In the genomic region with DNA sequence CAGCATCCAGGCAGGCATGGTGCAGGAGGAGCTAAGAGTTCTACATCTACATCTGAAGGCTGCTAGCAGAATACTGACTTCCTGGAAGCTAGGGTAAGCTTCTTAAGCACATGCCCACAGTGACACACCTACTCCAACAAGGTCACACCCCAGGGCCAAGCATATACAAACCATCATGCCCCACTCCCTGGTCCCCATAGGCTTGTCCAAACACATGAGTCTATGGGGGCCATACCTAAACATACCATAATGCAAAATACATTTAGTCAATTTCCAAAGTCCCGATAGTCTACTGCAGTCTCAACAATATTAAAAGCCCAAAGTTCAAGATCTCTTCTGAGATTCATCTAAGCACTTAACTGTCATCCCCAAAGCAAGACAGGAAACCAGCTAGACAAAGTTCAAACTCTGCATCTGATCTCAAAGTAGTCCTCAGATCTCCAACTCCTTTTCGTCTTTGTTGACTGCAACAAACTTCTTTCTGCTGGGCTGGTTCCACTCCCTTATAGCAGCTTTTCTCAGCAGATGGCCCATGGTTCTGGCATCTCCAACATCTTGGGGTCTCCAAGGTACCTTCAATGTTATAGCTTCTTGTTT, we compare ENCODE assay signal across 40 mouse cellular contexts. TPM values are rescaled to one million over a fixed set of nuclear protein-coding genes. Genes with fewer than 3 reads are reported as not detected.
DNase-seq lines count a peak whose midpoint lies in the region; ATAC-seq and TF ChIP-seq lines count a peak whose summit lies in the region.
"Had no signal": no experiment of that assay in that cellular context is flagged by ENCODE, and none has a peak within 500 bp of the region (broad histone marks: within the 10 kb centered on the region; RNA-seq: fewer than 3 reads in every experiment).

No protein-coding gene starts in this region.

- TF ChIP-seq CTCF in spleen, adult 2 months (IDR thresholded peaks at IDR 0.05; ENCODE audit: extremely low read depth, insufficient read depth, insufficient read length, insufficient replicate concordance), result no peak

- H3K9me3 ChIP-seq in kidney, embryonic 15.5 days (replicated peaks), result no peaks in the 10 kb centered on the region
- no peaks in the 10 kb centered on the region for H3K9me3 ChIP-seq in forebrain, embryonic 10.5 days
- H3K9me3 ChIP-seq: embryonic facial prominence, embryonic 13.5 days; G1E; heart, embryonic 13.5 days; limb, embryonic 12.5 days; liver, embryonic 15.5 days; lung, embryonic 15.5 days; neural tube, embryonic 13.5 days had no signal

- H3K36me3 ChIP-seq in spleen, adult 2 months (ENCODE audit: control insufficient read depth, insufficient read depth, low read length), result no peaks in the 10 kb centered on the region
- no peaks in the 10 kb centered on the region for H3K36me3 ChIP-seq in kidney, embryonic 15.5 days
- H3K36me3 ChIP-seq in forebrain, embryonic 10.5 days (replicated peaks), result no peaks in the 10 kb centered on the region
- H3K36me3 ChIP-seq: embryonic facial prominence, embryonic 13.5 days; G1E; heart, embryonic 13.5 days; limb, embryonic 12.5 days; liver, embryonic 15.5 days; lung, embryonic 15.5 days; neural tube, embryonic 13.5 days had no signal

- 82% methylated on average over 2 of the region's 2 CpGs for WGBS in spleen, adult 2 months
- WGBS in kidney, embryonic 15.5 days, result 93% methylated on average over 2 of the region's 2 CpGs
- 92% methylated on average over 2 of the region's 2 CpGs for WGBS in forebrain, embryonic 10.5 days

- ATAC-seq in inflammation-experienced regulatory T-cells, adult 6 months, result peak; percentile 81
- ATAC-seq in kidney, embryonic 15.5 days (replicated peaks; ENCODE audit: low FRiP score), result no peak
- ATAC-seq: forebrain, postnatal 0 days; hindbrain, postnatal 0 days; intestine, postnatal 0 days; midbrain, embryonic 16.5 days had no signal

- H3K4me2 ChIP-seq in kidney, embryonic 15.5 days, result no peak overlapping the region
- H3K4me2 ChIP-seq: embryonic facial prominence, embryonic 13.5 days; heart, embryonic 13.5 days; limb, embryonic 12.5 days; liver, embryonic 15.5 days; lung, embryonic 15.5 days; midbrain, embryonic 11.5 days; neural tube, embryonic 13.5 days had no signal

- no peak for DNase-seq in spleen, adult 2 months (ENCODE audit: low read depth in 1 of 2, low spot score in 2 of 2)
- DNase-seq in spleen, postnatal 4 days (ENCODE audit: low spot score in 2 of 2), result no peak
- peak; percentile 51 for DNase-seq in thymus, postnatal 14 days
- DNase-seq in adrenal gland, postnatal 25 days, result no peak
- DNase-seq in forebrain, embryonic 10.5 days (ENCODE audit: extremely low spot score, low spot score), result no peak
- DNase-seq: adrenal gland, postnatal 14 days; cerebellum, adult 11-12 months; cerebellum, adult 9-11 months; embryo, embryonic 11 days; forebrain, postnatal 0 days; kidney, adult 9 months; kidney, postnatal 25 days; lung, postnatal 36 days had no signal

- peak overlapping the region; percentile 70 for H3K27ac ChIP-seq in spleen, adult 2 months (ENCODE audit: insufficient read depth, low read length)
- H3K27ac ChIP-seq in kidney, embryonic 15.5 days, result no peak overlapping the region
- H3K27ac ChIP-seq in forebrain, embryonic 10.5 days, result no peak overlapping the region
- H3K27ac ChIP-seq: embryonic facial prominence, embryonic 13.5 days; heart, embryonic 13.5 days; hindbrain, postnatal 0 days; limb, embryonic 12.5 days; liver, embryonic 15.5 days; lung, embryonic 15.5 days; neural tube, embryonic 13.5 days; stomach, postnatal 0 days had no signal

- no peak overlapping the region for H3K9ac ChIP-seq in kidney, embryonic 15.5 days
- H3K9ac ChIP-seq: embryonic facial prominence, embryonic 13.5 days; forebrain, postnatal 0 days; heart, embryonic 13.5 days; limb, embryonic 12.5 days; liver, embryonic 15.5 days; lung, embryonic 15.5 days; neural tube, embryonic 13.5 days had no signal

- no peaks in the 10 kb centered on the region for H3K27me3 ChIP-seq in spleen, adult 2 months (ENCODE audit: control insufficient read depth, insufficient read depth, low read length)
- H3K27me3 ChIP-seq in kidney, embryonic 15.5 days, result no peaks in the 10 kb centered on the region
- no peaks in the 10 kb centered on the region for H3K27me3 ChIP-seq in forebrain, embryonic 10.5 days (ENCODE audit: poor library complexity, severe bottlenecking)
- H3K27me3 ChIP-seq: embryonic facial prominence, embryonic 13.5 days; heart, embryonic 13.5 days; limb, embryonic 12.5 days; liver, embryonic 15.5 days; lung, embryonic 15.5 days; neural tube, embryonic 13.5 days had no signal

- H3K4me1 ChIP-seq in spleen, adult 2 months (ENCODE audit: control insufficient read depth, insufficient read depth, insufficient read length), result peaks cover 3% of the 10 kb centered on the region; the same call in 1 of the 2 replicates
- no peaks in the 10 kb centered on the region for H3K4me1 ChIP-seq in kidney, embryonic 15.5 days
- peaks cover 3% of the 10 kb centered on the region; the same call in 1 of the 2 replicates for H3K4me1 ChIP-seq in forebrain, embryonic 10.5 days
- H3K4me1 ChIP-seq: embryonic facial prominence, embryonic 13.5 days; heart, embryonic 13.5 days; limb, embryonic 12.5 days; lung, embryonic 15.5 days; neural tube, embryonic 13.5 days had no signal

- no peak overlapping the region for H3K4me3 ChIP-seq in spleen, adult 2 months (ENCODE audit: extremely low read depth, insufficient read depth, insufficient read length)
- H3K4me3 ChIP-seq in kidney, embryonic 15.5 days (replicated peaks), result no peak overlapping the region
- H3K4me3 ChIP-seq in forebrain, embryonic 10.5 days, result no peak overlapping the region
- H3K4me3 ChIP-seq: embryonic facial prominence, embryonic 13.5 days; heart, embryonic 13.5 days; limb, embryonic 12.5 days; liver, embryonic 15.5 days; lung, embryonic 15.5 days; myocyte; neural tube, embryonic 13.5 days had no signal

- TF ChIP-seq POLR2A in spleen, adult 2 months (IDR thresholded peaks at IDR 0.05; ENCODE audit: low read depth, low read length), result no peak

RNA-seq across cellular contexts. Expression of gene Ugcg, which starts 21.7 kb away (rescaled TPM):
- 57.9 and 62.6 TPM in 2 replicates for polyA plus RNA-seq in spleen, adult 2 months (2012; rRNA removed)
- 10 to 100 TPM in 2 of 3 experiments, 1 to 10 TPM in 1; 8.7 to 20.6 (median 16.4) TPM for polyA plus RNA-seq in inflammation-experienced regulatory T-cells, adult 6 months (2017; shearing (Covaris generic))
- polyA plus RNA-seq in kidney, embryonic 15.5 days (2015; fragmentation: Nextera tagmentation; extraction: Ambion mirVana), result 7.6 and 8.0 TPM in 2 replicates
- total RNA-seq in adrenal gland, postnatal 25 days (2021), result 40.6 and 42.7 TPM in 2 replicates
- 11.7 and 12.0 TPM in 2 replicates for polyA plus RNA-seq in forebrain, embryonic 10.5 days (2016; fragmentation: Nextera tagmentation; extraction: Ambion mirVana)

RNA-seq across cellular contexts. Expression of gene AI481877, which starts 28.6 kb away (rescaled TPM):
- polyA plus RNA-seq in spleen, adult 2 months (2012; rRNA removed), result not detected in 2 replicates
- not detected for polyA plus RNA-seq in inflammation-experienced regulatory T-cells, adult 6 months (2017; shearing (Covaris generic))
- not detected in 2 replicates for polyA plus RNA-seq in kidney, embryonic 15.5 days (2015; fragmentation: Nextera tagmentation; extraction: Ambion mirVana)
- 0.15 TPM in 1 of 2 replicates, not detected in the other for total RNA-seq in adrenal gland, postnatal 25 days (2021)
- polyA plus RNA-seq in forebrain, embryonic 10.5 days (2016; fragmentation: Nextera tagmentation; extraction: Ambion mirVana), result not detected in 2 replicates
- total RNA-seq: adrenal gland, postnatal 14 days; forebrain, postnatal 0 days; gastrocnemius, adult 8-10 months; gastrocnemius, postnatal 4 days; heart, adult 8-10 months; heart, postnatal 25 days; hindbrain, postnatal 0 days; layer of hippocampus, adult 18-20 months; layer of hippocampus, postnatal 10 days; left cerebral cortex, adult 18-20 months; left cerebral cortex, postnatal 25 days; liver, adult 2 months; megakaryocyte, adult 5-6 weeks had no signal
- polyA plus RNA-seq: embryonic facial prominence, embryonic 13.5 days; forebrain, embryonic 11.5 days; forebrain, postnatal 0 days; G1E; heart, embryonic 13.5 days; hindbrain, embryonic 11.5 days; intestine, postnatal 0 days; liver, adult 2 months; liver, embryonic 15.5 days; lung, embryonic 15.5 days; midbrain, embryonic 11.5 days; midbrain, embryonic 16.5 days; neural tube, embryonic 13.5 days had no signal
